Mouse (Mus musculus) small intestine, adult 2 months (tissue): Measurements from ENCODE around the gene C1qa.

Source experiments
- CTCF ChIP-seq: fragments of 200-500 bp; IDR thresholded peaks from 2 replicates; pipeline ENCODE4 v1.5.1; 2012; ENCODE audit warnings: low read depth, mild to moderate bottlenecking, control low read depth, inconsistent platforms, low read length, moderate library complexity, mixed read lengths; ENCODE audit not compliant: insufficient replicate concordance, insufficient read length; ENCODE audit errors: extremely low read depth
- POLR2A ChIP-seq: fragments of 200-500 bp; IDR thresholded peaks from 2 replicates; pipeline ENCODE4 v1.6.1; 2012; ENCODE audit warnings: low read depth, mild to moderate bottlenecking, control low read depth, inconsistent platforms, low read length, moderate library complexity

DNA sequence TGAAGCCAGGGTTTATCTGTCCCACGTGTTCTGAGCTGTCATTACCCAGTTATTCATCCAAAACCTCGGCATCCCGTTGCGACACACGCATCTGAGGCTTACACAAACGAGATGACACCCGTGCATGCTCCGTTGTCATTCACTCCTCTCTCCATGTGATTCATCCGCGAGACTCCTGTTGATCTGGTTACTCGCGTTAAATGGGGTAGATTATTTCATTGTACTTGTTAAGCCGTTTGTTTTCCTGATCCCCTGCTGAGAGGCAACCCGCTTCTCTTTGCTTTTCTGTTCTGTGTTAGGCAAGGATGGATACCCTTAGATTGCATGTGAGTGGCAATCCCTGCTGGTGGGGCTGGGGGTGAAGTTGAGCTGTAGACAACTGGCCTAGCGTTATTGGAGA, 27.2 kb upstream of the C1qa start:
- TF ChIP-seq CTCF, result no peak
- TF ChIP-seq POLR2A, result no peak
